Mouse (Mus musculus) forebrain, embryonic 16.5 days (tissue): ENCODE measurements at regions not wholly inside any gene's neighbourhood (a gene's known extent, or its start where the extent isn't known, plus 50 kb on each side); places are given as distances from the start of the nearest gene placed in this dataset.
A peak's percentile ranks its signal among the peaks of the same experiment; 100 is the strongest.

Experiments used
- ATAC-seq: fragments of 200-750 bp; cut with Nextera tagmentation; 2 replicates; pipeline ENCODE4 v1.8.0; 2017; ENCODE audit warnings: mild to moderate bottlenecking, moderate library complexity
- H3K27ac ChIP-seq: fragments of 300-500 bp; sonication (generic); 2 replicates; pipeline ENCODE4 v1.5.1; 2014; ENCODE audit warnings: low read length, control low read depth
- H3K27me3 ChIP-seq: fragments of 300-500 bp; sonication (generic); replicated peaks from 2 replicates; pipeline ENCODE4 v1.6.1; 2014; ENCODE audit warnings: low read length; ENCODE audit not compliant: control insufficient read depth, insufficient read depth
- H3K36me3 ChIP-seq: fragments of 300-500 bp; sonication (generic); 2 replicates; pipeline ENCODE4 v1.6.1; 2014; ENCODE audit not compliant: control insufficient read depth, insufficient read depth
- H3K4me1 ChIP-seq: fragments of 300-500 bp; sonication (generic); replicated peaks from 2 replicates; pipeline ENCODE4 v1.6.1; 2014; ENCODE audit warnings: low read length; ENCODE audit not compliant: control insufficient read depth, insufficient read depth
- H3K4me2 ChIP-seq: fragments of 300-500 bp; sonication (generic); 2 replicates; pipeline ENCODE4 v1.6.1; 2014; ENCODE audit warnings: mild to moderate bottlenecking, low read length, control low read depth
- H3K4me3 ChIP-seq: fragments of 300-500 bp; sonication (generic); replicated peaks from 2 replicates; pipeline ENCODE4 v1.5.1; 2014; ENCODE audit warnings: mild to moderate bottlenecking, low read length, control low read depth
- H3K9ac ChIP-seq: fragments of 300-500 bp; sonication (generic); replicated peaks from 2 replicates; pipeline ENCODE4 v1.6.1; 2014; ENCODE audit warnings: low read depth, low read length, control low read depth
- H3K9me3 ChIP-seq: fragments of 300-500 bp; sonication (generic); 2 replicates; pipeline ENCODE4 v1.6.1; 2016; ENCODE audit warnings: low read length; ENCODE audit not compliant: control insufficient read depth
- WGBS: fragments of 180-500 bp; shearing (Covaris S2); extraction: QIAGEN DNeasy Blood & Tissue Kit; methylation state at CpG from one replicate; pipeline ENCODE4 v1.1.7; 2014; 5-methylcytosine and 5-hydroxymethylcytosine counted together

- Histone ChIP-seq H3K4me2 (no peak overlapping the region), H3K9ac (no peak overlapping the region), H3K36me3 (no peaks in the 10 kb centered on the region), H3K4me1 (no peaks in the 10 kb centered on the region), H3K27me3 (no peaks in the 10 kb centered on the region), H3K4me3 (no peak overlapping the region), H3K27ac (no peak overlapping the region), H3K9me3 (no peaks in the 10 kb centered on the region)
- peak; percentile 77 for ATAC-seq
- 66% methylated on average over 1 of the region's 1 CpGs for WGBS
Observed at GRCm38 (mm10) chr14:106924026-106924425, 818.0 kb downstream of the Trim52 start.

GRCm38 (mm10) chr14:106924443-106924842 lies 818.4 kb downstream of the Trim52 start:
- Histone ChIP-seq H3K4me3 (no peak overlapping the region), H3K27ac (no peak overlapping the region), H3K36me3 (no peaks in the 10 kb centered on the region), H3K4me1 (no peaks in the 10 kb centered on the region), H3K9me3 (no peaks in the 10 kb centered on the region), H3K27me3 (no peaks in the 10 kb centered on the region), H3K4me2 (no peak overlapping the region), H3K9ac (no peak overlapping the region)
- peak; percentile 89 for ATAC-seq
- 76% methylated on average over 3 of the region's 3 CpGs for WGBS

GRCm38 (mm10) chr14:106945261-106945660 lies 839.3 kb downstream of the Trim52 start:
- Histone ChIP-seq H3K4me2 (no peak overlapping the region), H3K4me3 (no peak overlapping the region), H3K27ac (no peak overlapping the region), H3K27me3 (no peaks in the 10 kb centered on the region), H3K36me3 (no peaks in the 10 kb centered on the region), H3K9me3 (no peaks in the 10 kb centered on the region), H3K9ac (no peak overlapping the region), H3K4me1 (no peaks in the 10 kb centered on the region)
- WGBS = 88% methylated on average over 1 of the region's 1 CpGs
- ATAC-seq = no peak

GRCm38 (mm10) chr14:106977958-106978357 lies 872.0 kb downstream of the Trim52 start:
- no peak overlapping the region for H3K4me2 ChIP-seq
- no peak overlapping the region for H3K9ac ChIP-seq
- no peaks in the 10 kb centered on the region for H3K27me3 ChIP-seq
- no peak for ATAC-seq
- H3K27ac ChIP-seq = no peak overlapping the region
- H3K4me1 ChIP-seq = no peaks in the 10 kb centered on the region
- H3K4me3 ChIP-seq = no peak overlapping the region
- H3K9me3 ChIP-seq = no peaks in the 10 kb centered on the region
- WGBS = 76% methylated on average over 1 of the region's 1 CpGs
- no peaks in the 10 kb centered on the region for H3K36me3 ChIP-seq

GRCm38 (mm10) chr14:106980752-106981151 lies 874.8 kb downstream of the Trim52 start:
- Histone ChIP-seq H3K36me3 (no peaks in the 10 kb centered on the region), H3K27ac (no peak overlapping the region), H3K27me3 (no peaks in the 10 kb centered on the region), H3K4me3 (no peak overlapping the region), H3K9ac (no peak overlapping the region), H3K4me2 (no peak overlapping the region), H3K9me3 (no peaks in the 10 kb centered on the region), H3K4me1 (no peaks in the 10 kb centered on the region)
- no peak for ATAC-seq
- 6% methylated on average over 4 of the region's 4 CpGs for WGBS

GRCm38 (mm10) chr14:106997565-106998279 lies 891.7 kb downstream of the Trim52 start:
- Histone ChIP-seq H3K4me2 (no peak overlapping the region), H3K9ac (no peak overlapping the region), H3K27ac (no peak overlapping the region), H3K27me3 (no peaks in the 10 kb centered on the region), H3K4me1 (no peaks in the 10 kb centered on the region), H3K36me3 (no peaks in the 10 kb centered on the region), H3K9me3 (no peaks in the 10 kb centered on the region), H3K4me3 (no peak overlapping the region)
- ATAC-seq = no peak
- 76% methylated on average over 4 of the region's 4 CpGs for WGBS

- no peak overlapping the region for H3K4me3 ChIP-seq
- WGBS = 95% methylated on average over 1 of the region's 1 CpGs
- H3K9me3 ChIP-seq = no peaks in the 10 kb centered on the region
- no peak for ATAC-seq
- H3K4me1 ChIP-seq = no peaks in the 10 kb centered on the region
- no peak overlapping the region for H3K4me2 ChIP-seq
- no peaks in the 10 kb centered on the region for H3K27me3 ChIP-seq
- H3K27ac ChIP-seq = no peak overlapping the region
- no peaks in the 10 kb centered on the region for H3K36me3 ChIP-seq
- no peak overlapping the region for H3K9ac ChIP-seq
Observed at GRCm38 (mm10) chr14:107004981-107005380, 899.0 kb downstream of the Trim52 start.

- Histone ChIP-seq H3K4me3 (no peak overlapping the region), H3K4me1 (no peaks in the 10 kb centered on the region), H3K36me3 (no peaks in the 10 kb centered on the region), H3K27me3 (no peaks in the 10 kb centered on the region), H3K9me3 (no peaks in the 10 kb centered on the region), H3K4me2 (no peak overlapping the region), H3K9ac (no peak overlapping the region), H3K27ac (no peak overlapping the region)
- WGBS = 78% methylated on average over 2 of the region's 2 CpGs
- no peak for ATAC-seq
Observed at GRCm38 (mm10) chr14:107009617-107010016, 903.6 kb downstream of the Trim52 start.

- H3K4me3 ChIP-seq = no peak overlapping the region
- H3K27ac ChIP-seq = no peak overlapping the region
- no peak overlapping the region for H3K9ac ChIP-seq
- no peak overlapping the region for H3K4me2 ChIP-seq
- 96% methylated on average over 2 of the region's 2 CpGs for WGBS
- H3K9me3 ChIP-seq = no peaks in the 10 kb centered on the region
- no peaks in the 10 kb centered on the region for H3K36me3 ChIP-seq
- no peaks in the 10 kb centered on the region for H3K4me1 ChIP-seq
- no peaks in the 10 kb centered on the region for H3K27me3 ChIP-seq
- no peak for ATAC-seq
Observed at GRCm38 (mm10) chr14:107033807-107034206, 927.8 kb downstream of the Trim52 start.
